Mouse (Mus musculus): Measurements from ENCODE around the gene Ccdc50.

DNA sequence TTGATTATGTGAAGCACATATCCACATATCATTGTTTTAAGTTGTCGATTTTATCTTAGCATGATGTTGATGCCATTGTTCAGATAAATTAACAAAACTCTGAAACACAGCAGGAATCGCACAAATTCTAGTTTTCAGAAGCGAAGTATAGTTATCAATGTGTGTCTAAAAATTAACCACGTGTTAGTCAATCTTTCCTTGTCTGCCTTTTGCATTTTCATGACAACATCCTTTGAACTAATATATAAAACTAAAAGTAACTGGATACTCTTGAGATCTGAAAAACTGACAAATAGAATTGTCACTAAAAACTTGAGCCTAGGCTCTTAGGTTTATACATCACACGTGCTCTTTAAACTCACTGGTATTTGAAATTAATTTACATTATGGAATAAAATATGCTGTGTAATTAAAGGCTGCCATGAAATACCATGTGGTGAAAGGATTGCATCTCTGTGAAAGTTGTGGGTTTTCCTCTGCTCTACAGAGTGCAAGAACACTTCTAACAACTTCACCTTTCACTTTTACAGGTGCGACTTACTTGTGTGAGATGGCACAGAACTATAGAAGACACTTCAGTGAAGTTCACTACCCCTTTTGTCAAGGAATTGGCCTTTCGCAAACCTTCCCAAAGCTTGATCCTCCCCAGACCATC lies 38.7 kb upstream of the Ccdc50 start:
- TF ChIP-seq CTCF (conservative IDR thresholded peaks at IDR 0.05; ENCODE audit: insufficient read depth, insufficient read length, low read depth, low read length) (no peak), POLR2A (IDR thresholded peaks at IDR 0.05; ENCODE audit: low read depth, low read length) (no peak)
